Mouse (Mus musculus) left cerebral cortex, postnatal 25 days (tissue): ENCODE data around the gene Naa35. TPM values are rescaled to one million over a fixed set of nuclear protein-coding genes. Genes with fewer than 3 reads are reported as not detected.
"Not testable (repeated sequence)": the region's sequence is repeated elsewhere in the genome, so short reads cannot be mapped to it uniquely, and the experiment has no call there.

Experiments used
- DNase-seq, 2 experiments: peaks; one replicate each; pipeline ENCODE4 v3.0.0; 2022; ENCODE audit warnings: low spot score in 2 of 2, mixed read lengths in 1 of 2
- intact Hi-C: fragments of 180-260 bp; cut with DNase I; formaldehyde crosslinking; loops from one replicate; pipeline ENCODE4 v1.15.1; 2025
- total RNA-seq, 2 experiments: library from RNA; stranded (reverse); gene quantifications; 2 replicates each; pipeline ENCODE4 v1.2.3; 2021

Naa35 gene
- total RNA-seq, 2 experiments from 2014 or later, result 87.9 to 91.5 TPM

- DNase-seq, result peak in 1 of 2 experiments; percentile 43
- intact Hi-C loops, result no loop called here
Observed at GRCm38 (mm10) chr13:59565945-59566520, 19.0 kb upstream of the Naa35 start.

GRCm38 (mm10) chr13:59571107-59571506 is 14.0 kb upstream of the Naa35 start:
- intact Hi-C loops, result no loop called here
- DNase-seq, result no peak

- intact Hi-C loops, result no loop called here
- peak; percentile 46 to 94 for DNase-seq
Observed at GRCm38 (mm10) chr13:59572549-59572948, 12.5 kb upstream of the Naa35 start.

- no peak for DNase-seq
- intact Hi-C loops, result loop anchor here (10.0 kb wide), 1 partner anchor 946 kb away; no protein-coding TSS in a partner anchor
Observed at GRCm38 (mm10) chr13:59580954-59581353, 4.1 kb upstream of the Naa35 start.

GRCm38 (mm10) chr13:59584481-59584880 is 578 bp upstream of the Naa35 start:
- intact Hi-C loops, result loop anchor here (10.0 kb wide), 1 partner anchor 950 kb away; no protein-coding TSS in a partner anchor
- peak; percentile 31 to 43 for DNase-seq

GRCm38 (mm10) chr13:59585648-59586005 is 568 bp downstream of the Naa35 start:
- intact Hi-C loops, result loop anchor here (1.0 to 10.0 kb wide), 3 partner anchors 28 to 951 kb away; no protein-coding TSS in a partner anchor
- DNase-seq, result peak; percentile 29 to 50

- intact Hi-C loops, result loop anchor here (5.0 to 10.0 kb wide), 2 partner anchors 185 to 952 kb away; no protein-coding TSS in a partner anchor
- no peak for DNase-seq
Observed at GRCm38 (mm10) chr13:59587201-59587600, 2.1 kb downstream of the Naa35 start.

- intact Hi-C loops, result loop anchor here (5.0 to 10.0 kb wide), 2 partner anchors 183 to 955 kb away; no protein-coding TSS in a partner anchor
Observed at GRCm38 (mm10) chr13:59589672-59590071, 4.6 kb downstream of the Naa35 start.

GRCm38 (mm10) chr13:59590691-59591090 is 5.6 kb downstream of the Naa35 start:
- no peak for DNase-seq
- intact Hi-C loops, result no loop called here

More at GRCm38 (mm10) chr13:59589672-59590071, 4.6 kb downstream of the Naa35 start:
- no peak for DNase-seq

GRCm38 (mm10) chr13:59592058-59592457 is 7.0 kb downstream of the Naa35 start:
- intact Hi-C loops, result not testable (repeated sequence)

GRCm38 (mm10) chr13:59592630-59593029 is 7.6 kb downstream of the Naa35 start:
- no peak for DNase-seq
- intact Hi-C loops, result no loop called here

More at GRCm38 (mm10) chr13:59592058-59592457, 7.0 kb downstream of the Naa35 start:
- DNase-seq, result not testable (repeated sequence)

- no peak for DNase-seq
- intact Hi-C loops, result no loop called here
Observed at GRCm38 (mm10) chr13:59603096-59603495, 18.0 kb downstream of the Naa35 start.

- no peak for DNase-seq
- intact Hi-C loops, result no loop called here
Observed at GRCm38 (mm10) chr13:59604511-59604910, 19.5 kb downstream of the Naa35 start.

GRCm38 (mm10) chr13:59605221-59605922 is 20.3 kb downstream of the Naa35 start:
- no peak for DNase-seq

GRCm38 (mm10) chr13:59609885-59610284 is 24.8 kb downstream of the Naa35 start:
- intact Hi-C loops, result no loop called here
- no peak for DNase-seq

More at GRCm38 (mm10) chr13:59605221-59605922, 20.3 kb downstream of the Naa35 start:
- intact Hi-C loops, result no loop called here

GRCm38 (mm10) chr13:59610437-59610836 is 25.4 kb downstream of the Naa35 start:
- DNase-seq, result no peak
- intact Hi-C loops, result no loop called here

- intact Hi-C loops, result no loop called here
- DNase-seq, result no peak
Observed at GRCm38 (mm10) chr13:59613868-59614267, 28.8 kb downstream of the Naa35 start.

- no peak for DNase-seq
- intact Hi-C loops, result no loop called here
Observed at GRCm38 (mm10) chr13:59615152-59615551, 30.1 kb downstream of the Naa35 start.

GRCm38 (mm10) chr13:59615554-59615953 is 30.5 kb downstream of the Naa35 start:
- intact Hi-C loops, result no loop called here
- DNase-seq, result no peak

GRCm38 (mm10) chr13:59618463-59618862 is 33.4 kb downstream of the Naa35 start:
- intact Hi-C loops, result no loop called here
- no peak for DNase-seq
